Mouse (Mus musculus) midbrain, embryonic 12.5 days (tissue): ENCODE measurements around the gene Crnkl1. TPM values are rescaled to one million over a fixed set of nuclear protein-coding genes. Genes with fewer than 3 reads are reported as not detected.
A peak's percentile ranks its signal among the peaks of the same experiment; 100 is the strongest.
"Not testable (repeated sequence)": the region's sequence is repeated elsewhere in the genome, so short reads cannot be mapped to it uniquely, and the experiment has no call there.

ENCODE experiments used
- ATAC-seq: fragments of 200-750 bp; cut with Nextera tagmentation; 2 replicates; pipeline ENCODE4 v1.8.0; 2017; ENCODE audit warnings: low read depth, moderate TSS enrichment, moderate library complexity; ENCODE audit not compliant: low FRiP score
- H3K27ac ChIP-seq: fragments of 300-500 bp; sonication (generic); replicated peaks from 2 replicates; pipeline ENCODE4 v1.5.1; 2016; ENCODE audit warnings: mild to moderate bottlenecking
- H3K27me3 ChIP-seq: fragments of 300-500 bp; sonication (generic); 2 replicates; pipeline ENCODE4 v1.6.1; 2016; ENCODE audit warnings: mild to moderate bottlenecking
- H3K36me3 ChIP-seq: fragments of 300-500 bp; sonication (generic); 2 replicates; pipeline ENCODE4 v1.6.1; 2016
- H3K4me1 ChIP-seq: fragments of 300-500 bp; sonication (generic); 2 replicates; pipeline ENCODE4 v1.6.1; 2016
- H3K4me2 ChIP-seq: fragments of 300-500 bp; sonication (generic); replicated peaks from 2 replicates; pipeline ENCODE4 v1.6.1; 2016; ENCODE audit warnings: mild to moderate bottlenecking, moderate library complexity
- H3K4me3 ChIP-seq: fragments of 300-500 bp; sonication (generic); 2 replicates; pipeline ENCODE4 v1.5.1; 2016; ENCODE audit warnings: mild to moderate bottlenecking
- H3K9ac ChIP-seq: fragments of 300-500 bp; sonication (generic); replicated peaks from 2 replicates; pipeline ENCODE4 v1.6.1; 2016; ENCODE audit warnings: mild to moderate bottlenecking, moderate library complexity
- H3K9me3 ChIP-seq: fragments of 300-500 bp; sonication (generic); 2 replicates; pipeline ENCODE4 v1.6.1; 2016; ENCODE audit warnings: mild to moderate bottlenecking
- WGBS: fragments of 180-500 bp; shearing (Covaris S2); methylation state at CpG from one replicate; pipeline ENCODE4 v1.1.7; 2016; 5-methylcytosine and 5-hydroxymethylcytosine counted together
- polyA plus RNA-seq: library from polyadenylated mRNA; unstranded; fragments of >200 nt; fragmentation: Nextera tagmentation; extraction: Ambion mirVana; gene quantifications from 2 replicates; pipeline ENCODE4 v1.2.1, GENCODE M21; 2016

Gene Crnkl1
- polyA plus RNA-seq, 1 experiment from 2014 or later = 41.0 TPM

DNA sequence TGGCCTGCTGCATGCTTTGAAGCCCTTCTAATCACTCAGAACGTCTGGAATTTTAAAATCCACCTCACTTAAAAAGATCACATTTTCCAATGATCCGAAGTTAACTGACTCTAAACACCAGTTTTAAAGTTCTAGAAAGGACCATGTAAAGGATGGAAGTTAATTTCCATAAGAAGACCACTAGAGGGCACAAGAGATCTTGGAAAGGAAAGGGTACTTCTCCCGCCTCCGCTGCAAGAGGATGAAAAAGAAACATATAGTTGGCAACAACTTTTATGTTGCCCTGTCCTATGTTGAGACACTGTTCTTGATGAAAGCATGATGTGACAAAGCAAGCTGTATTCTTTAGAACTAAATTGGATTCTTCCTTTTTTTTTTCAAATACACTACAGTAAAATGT lies 22.6 kb upstream of the Crnkl1 start:
- no peak for ATAC-seq
- whole genome bisulfite sequencing = 17% methylated on average over 4 of the region's 4 CpGs

DNA sequence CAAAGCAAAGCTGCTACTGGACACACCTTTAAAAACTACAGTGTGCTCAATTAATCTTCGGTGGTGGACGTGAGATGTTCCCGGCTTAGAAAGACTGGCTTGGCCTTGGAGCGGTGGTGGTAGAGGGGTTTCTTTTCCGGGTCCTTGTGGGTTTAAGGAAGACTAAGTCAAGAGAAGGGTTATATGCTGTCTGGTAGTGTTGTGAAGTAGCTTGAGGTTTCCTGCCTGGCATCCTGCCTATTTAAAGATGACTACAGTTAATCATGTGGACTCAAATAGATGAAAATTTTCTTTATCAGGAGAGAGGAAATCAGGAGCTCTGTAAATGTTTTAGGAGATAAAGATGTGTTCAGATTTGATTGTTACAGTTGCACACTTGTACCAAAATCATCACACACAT lies 21.5 kb upstream of the Crnkl1 start:
- Histone ChIP-seq H3K27ac (no peak overlapping the region), H3K4me3 (no peak overlapping the region), H3K9me3 (no peaks in the 10 kb centered on the region), H3K36me3 (no peaks in the 10 kb centered on the region), H3K9ac (no peak overlapping the region), H3K27me3 (peaks cover 18% of the 10 kb centered on the region), H3K4me1 (peaks cover 9% of the 10 kb centered on the region; the same call in 1 of the 2 replicates), H3K4me2 (no peak overlapping the region)
- WGBS = 47% methylated on average over 5 of the region's 5 CpGs
- no peak for ATAC-seq

More for the DNA sequence above, 22.6 kb upstream of the Crnkl1 start:
- no peaks in the 10 kb centered on the region for H3K9me3 ChIP-seq
- peaks cover 9% of the 10 kb centered on the region; the same call in 1 of the 2 replicates for H3K4me1 ChIP-seq
- no peaks in the 10 kb centered on the region for H3K36me3 ChIP-seq
- no peak overlapping the region for H3K27ac ChIP-seq
- no peak overlapping the region for H3K4me2 ChIP-seq
- H3K4me3 ChIP-seq = no peak overlapping the region
- no peak overlapping the region for H3K9ac ChIP-seq
- H3K27me3 ChIP-seq = peaks cover 16% of the 10 kb centered on the region

DNA sequence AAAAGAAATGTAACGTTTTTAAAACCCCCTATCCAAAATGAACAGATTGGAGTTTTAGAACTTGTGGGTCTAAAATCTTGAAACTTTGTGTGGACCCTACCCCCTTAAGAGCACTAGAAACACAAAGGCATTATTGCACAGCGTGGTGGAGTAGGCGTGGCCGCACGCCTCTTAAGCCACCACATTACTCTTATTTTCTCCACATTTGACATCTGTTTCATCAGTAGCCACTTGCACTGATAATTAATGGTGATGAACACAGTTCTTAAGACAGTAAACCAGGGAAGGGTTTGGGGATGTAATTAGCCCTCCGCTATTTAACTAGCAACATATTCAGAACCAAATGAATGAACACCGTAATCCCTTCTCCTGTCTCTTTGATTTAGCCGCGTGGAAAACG lies 21.0 kb upstream of the Crnkl1 start:
- no peaks in the 10 kb centered on the region for H3K36me3 ChIP-seq
- 46% methylated on average over 10 of the region's 10 CpGs for WGBS
- H3K9ac ChIP-seq = no peak overlapping the region
- no peak overlapping the region for H3K4me2 ChIP-seq
- H3K27me3 ChIP-seq = peaks cover 18% of the 10 kb centered on the region
- ATAC-seq = no peak
- no peaks in the 10 kb centered on the region for H3K9me3 ChIP-seq
- H3K4me3 ChIP-seq = no peak overlapping the region
- H3K4me1 ChIP-seq = peaks cover 9% of the 10 kb centered on the region; the same call in 1 of the 2 replicates
- H3K27ac ChIP-seq = no peak overlapping the region

DNA sequence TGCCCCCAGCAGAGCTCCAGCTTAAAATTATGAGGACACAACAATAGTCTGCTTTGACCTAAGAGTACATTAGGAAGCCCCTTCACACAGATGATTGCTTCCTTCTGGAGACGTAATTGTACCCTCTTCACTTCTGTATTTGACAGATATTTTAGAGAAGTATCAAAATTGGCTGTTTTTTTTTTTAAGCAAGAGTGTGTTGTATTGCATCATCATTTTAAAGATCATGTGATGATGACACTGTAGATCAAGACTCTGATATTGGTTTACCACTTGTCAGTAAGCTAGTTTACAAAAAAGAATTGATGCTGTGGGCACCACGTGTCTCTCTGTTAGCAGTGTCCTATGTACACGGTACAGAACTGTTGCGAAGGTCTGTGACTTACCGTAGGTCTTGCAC lies 17.9 kb upstream of the Crnkl1 start:
- no peaks in the 10 kb centered on the region for H3K36me3 ChIP-seq
- H3K4me1 ChIP-seq = peaks cover 23% of the 10 kb centered on the region
- H3K27me3 ChIP-seq = peaks cover 7% of the 10 kb centered on the region
- no peak for ATAC-seq
- H3K27ac ChIP-seq = no peak overlapping the region
- no peak overlapping the region for H3K4me2 ChIP-seq
- no peak overlapping the region for H3K4me3 ChIP-seq
- 91% methylated on average over 5 of the region's 5 CpGs for WGBS
- H3K9me3 ChIP-seq = no peaks in the 10 kb centered on the region
- no peak overlapping the region for H3K9ac ChIP-seq

DNA sequence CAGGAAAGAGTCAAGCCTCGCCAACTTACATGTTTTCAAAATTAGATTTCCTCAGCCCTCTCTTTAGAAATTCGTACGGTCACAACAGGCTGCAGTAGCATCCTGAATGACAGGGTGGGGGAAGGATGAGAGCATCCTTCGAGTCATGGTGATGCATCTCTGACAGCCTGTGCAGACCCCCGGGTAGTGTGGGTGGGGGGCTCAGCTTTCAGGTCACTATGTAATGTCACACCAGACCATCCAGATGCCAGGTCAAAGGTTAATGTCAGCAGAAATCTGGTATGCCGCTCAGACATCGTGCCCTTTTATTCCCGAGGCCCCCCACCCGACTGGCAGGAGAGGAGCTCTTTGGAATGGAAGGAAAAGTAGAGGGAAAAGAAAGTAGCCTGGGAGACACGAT lies 15.4 kb upstream of the Crnkl1 start:
- WGBS = 23% methylated on average over 10 of the region's 10 CpGs
- H3K4me1 ChIP-seq = peaks cover 23% of the 10 kb centered on the region
- H3K27ac ChIP-seq = no peak overlapping the region
- no peaks in the 10 kb centered on the region for H3K9me3 ChIP-seq
- H3K36me3 ChIP-seq = no peaks in the 10 kb centered on the region
- H3K4me3 ChIP-seq = no peak overlapping the region
- H3K27me3 ChIP-seq = peaks cover 2% of the 10 kb centered on the region
- no peak overlapping the region for H3K9ac ChIP-seq
- no peak overlapping the region for H3K4me2 ChIP-seq
- no peak for ATAC-seq

DNA sequence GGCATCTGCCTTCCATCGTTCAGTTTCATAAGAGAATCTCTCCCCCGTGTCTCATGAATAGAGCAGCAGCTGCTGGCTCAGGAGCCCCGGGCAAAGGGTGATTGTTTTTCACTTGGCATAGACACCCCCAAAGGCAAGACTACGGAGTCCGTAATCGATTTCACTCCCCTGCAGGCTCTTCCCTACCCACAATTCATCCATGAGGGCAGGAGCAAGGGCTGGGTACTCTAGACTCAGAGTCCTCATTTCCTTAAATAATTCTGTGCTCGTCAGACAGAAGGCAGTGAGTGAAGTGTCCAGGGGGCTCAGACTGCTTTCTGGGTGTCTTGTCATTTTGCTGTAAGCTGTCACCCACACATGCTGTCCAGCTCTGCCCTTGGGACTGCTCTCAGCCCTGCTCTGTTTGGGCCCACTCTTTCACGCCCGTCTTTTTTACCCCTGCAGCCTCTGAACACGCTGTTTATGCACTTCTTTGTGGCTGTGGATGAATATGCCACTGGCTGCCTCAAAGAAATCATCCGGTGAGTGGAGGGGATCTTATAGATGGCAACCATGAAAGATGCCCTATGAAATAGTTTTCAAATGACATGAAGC lies 14.8 kb upstream of the Crnkl1 start:
- Histone ChIP-seq H3K4me2 (peak overlapping the region; percentile 19; the same call in 1 of the 2 replicates), H3K27ac (peak overlapping the region; percentile 46; the same call in 1 of the 2 replicates)

DNA sequence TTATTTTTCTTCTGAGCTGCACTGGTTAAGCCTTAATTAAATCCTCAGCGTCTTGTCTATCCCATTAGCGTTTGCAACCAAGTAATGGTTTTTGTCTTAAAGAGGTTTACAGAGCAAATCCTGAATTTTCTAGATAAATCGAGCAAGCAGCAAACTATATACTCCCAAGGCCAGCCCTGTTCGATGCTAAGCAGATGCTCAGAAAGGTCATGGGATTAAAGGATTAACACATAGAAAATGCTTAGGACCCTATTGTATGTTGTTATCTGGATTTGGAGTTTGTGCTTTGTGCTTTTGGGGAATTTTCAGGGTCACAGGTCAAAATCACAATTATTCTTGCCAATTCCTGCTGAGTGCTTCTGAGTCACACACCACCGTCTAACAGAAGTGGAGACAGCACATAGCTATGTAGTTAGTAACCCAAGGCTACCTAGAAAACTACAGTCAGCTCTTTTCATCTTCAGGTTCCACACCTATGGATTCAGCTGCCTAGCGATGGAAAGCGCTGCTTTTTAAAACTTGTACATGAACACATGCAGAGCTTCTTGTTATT lies 13.7 kb upstream of the Crnkl1 start:
- peaks cover 27% of the 10 kb centered on the region for H3K4me1 ChIP-seq
- no peak overlapping the region for H3K9ac ChIP-seq
- H3K9me3 ChIP-seq = no peaks in the 10 kb centered on the region
- no peaks in the 10 kb centered on the region for H3K36me3 ChIP-seq
- 0 out of 2 replicates have a peak overlapping the region, but pooled peaks have one; percentile 22 for H3K27ac ChIP-seq
- WGBS = 41% methylated on average over 7 of the region's 7 CpGs
- no peak overlapping the region for H3K4me3 ChIP-seq
- no peak for ATAC-seq
- H3K4me2 ChIP-seq = no peak overlapping the region
- peaks cover 2% of the 10 kb centered on the region for H3K27me3 ChIP-seq

More for the DNA sequence above, 14.8 kb upstream of the Crnkl1 start:
- Histone ChIP-seq H3K9me3 (no peaks in the 10 kb centered on the region), H3K27me3 (peaks cover 2% of the 10 kb centered on the region), H3K36me3 (no peaks in the 10 kb centered on the region), H3K4me1 (peaks cover 23% of the 10 kb centered on the region), H3K9ac (no peak overlapping the region), H3K4me3 (no peak overlapping the region)
- 24% methylated on average over 11 of the region's 11 CpGs for WGBS
- peak; percentile 59 for ATAC-seq

DNA sequence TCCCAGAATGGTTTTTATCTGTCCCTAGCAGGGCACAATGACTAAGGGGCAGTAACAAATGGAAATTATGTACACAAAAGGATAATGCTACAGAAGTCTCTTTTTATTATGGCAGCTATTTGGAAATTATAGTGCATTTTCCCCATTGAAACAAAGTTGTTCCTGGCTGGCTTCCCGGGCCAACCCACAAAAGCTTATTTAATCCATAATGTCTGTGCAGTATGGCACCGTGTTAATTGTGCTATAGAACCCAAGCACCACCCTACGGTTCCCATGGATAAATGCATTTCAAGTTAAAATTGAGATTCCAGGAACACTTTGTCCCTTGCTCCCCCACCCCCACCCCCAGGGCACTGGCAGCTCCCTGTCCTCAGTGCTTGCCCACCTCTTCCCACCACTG lies 9.5 kb upstream of the Crnkl1 start:
- ATAC-seq = no peak
- Histone ChIP-seq H3K4me3 (no peak overlapping the region), H3K27ac (no peak overlapping the region), H3K27me3 (no peaks in the 10 kb centered on the region), H3K9me3 (no peaks in the 10 kb centered on the region), H3K36me3 (no peaks in the 10 kb centered on the region), H3K4me2 (no peak overlapping the region), H3K9ac (no peak overlapping the region), H3K4me1 (peaks cover 16% of the 10 kb centered on the region)
- 85% methylated on average over 3 of the region's 3 CpGs for WGBS

DNA sequence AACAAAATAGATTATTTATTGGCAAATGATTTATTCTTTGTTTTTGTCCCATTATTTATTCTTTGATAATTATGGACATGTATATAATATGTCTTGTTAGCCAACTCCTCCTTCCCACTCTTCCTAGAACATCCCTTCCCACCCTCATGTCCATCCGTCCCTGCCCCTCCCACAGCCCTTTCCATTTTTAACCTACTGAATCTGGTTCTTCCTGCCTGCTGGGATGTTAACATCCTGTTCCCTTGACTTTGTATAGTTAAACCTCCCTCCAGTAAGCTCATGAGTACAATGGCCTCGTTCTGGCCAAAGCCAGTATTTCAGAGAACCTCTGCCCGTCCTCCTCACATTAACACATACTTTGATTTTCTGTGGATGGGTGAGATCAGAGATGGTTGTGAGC lies 6.6 kb upstream of the Crnkl1 start:
- WGBS = 65% methylated on average over 3 of the region's 3 CpGs
- Histone ChIP-seq H3K36me3 (no peaks in the 10 kb centered on the region), H3K27ac (no peak overlapping the region), H3K9me3 (no peaks in the 10 kb centered on the region), H3K9ac (no peak overlapping the region), H3K4me2 (no peak overlapping the region), H3K27me3 (no peaks in the 10 kb centered on the region), H3K4me1 (peaks cover 7% of the 10 kb centered on the region; the same call in 1 of the 2 replicates), H3K4me3 (no peak overlapping the region)
- no peak for ATAC-seq

DNA sequence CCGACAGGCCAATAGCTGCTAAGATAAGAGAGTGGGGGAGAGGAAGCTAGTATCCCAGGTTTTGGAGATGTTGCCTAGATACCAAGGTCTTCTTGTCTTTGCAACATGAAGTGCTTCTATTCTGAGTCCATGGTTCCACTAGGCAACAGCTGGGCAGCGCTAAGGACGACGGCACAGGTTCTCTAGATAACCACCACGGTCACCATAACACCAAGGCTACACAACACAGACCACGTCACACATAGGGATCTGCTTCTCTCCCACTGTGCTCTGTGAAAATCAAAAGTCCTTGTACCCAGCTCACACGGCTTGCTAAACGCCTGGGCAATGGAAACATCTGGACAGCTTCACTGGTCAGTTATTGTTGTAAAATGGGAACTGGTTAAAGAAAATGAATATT lies 2.2 kb upstream of the Crnkl1 start:
- no peak overlapping the region for H3K4me3 ChIP-seq
- H3K36me3 ChIP-seq = peaks cover 4% of the 10 kb centered on the region
- no peaks in the 10 kb centered on the region for H3K27me3 ChIP-seq
- H3K4me1 ChIP-seq = peaks cover 10% of the 10 kb centered on the region
- H3K4me2 ChIP-seq = no peak overlapping the region
- H3K27ac ChIP-seq = no peak overlapping the region
- 84% methylated on average over 8 of the region's 8 CpGs for whole genome bisulfite sequencing
- H3K9ac ChIP-seq = no peak overlapping the region
- ATAC-seq = no peak
- no peaks in the 10 kb centered on the region for H3K9me3 ChIP-seq

DNA sequence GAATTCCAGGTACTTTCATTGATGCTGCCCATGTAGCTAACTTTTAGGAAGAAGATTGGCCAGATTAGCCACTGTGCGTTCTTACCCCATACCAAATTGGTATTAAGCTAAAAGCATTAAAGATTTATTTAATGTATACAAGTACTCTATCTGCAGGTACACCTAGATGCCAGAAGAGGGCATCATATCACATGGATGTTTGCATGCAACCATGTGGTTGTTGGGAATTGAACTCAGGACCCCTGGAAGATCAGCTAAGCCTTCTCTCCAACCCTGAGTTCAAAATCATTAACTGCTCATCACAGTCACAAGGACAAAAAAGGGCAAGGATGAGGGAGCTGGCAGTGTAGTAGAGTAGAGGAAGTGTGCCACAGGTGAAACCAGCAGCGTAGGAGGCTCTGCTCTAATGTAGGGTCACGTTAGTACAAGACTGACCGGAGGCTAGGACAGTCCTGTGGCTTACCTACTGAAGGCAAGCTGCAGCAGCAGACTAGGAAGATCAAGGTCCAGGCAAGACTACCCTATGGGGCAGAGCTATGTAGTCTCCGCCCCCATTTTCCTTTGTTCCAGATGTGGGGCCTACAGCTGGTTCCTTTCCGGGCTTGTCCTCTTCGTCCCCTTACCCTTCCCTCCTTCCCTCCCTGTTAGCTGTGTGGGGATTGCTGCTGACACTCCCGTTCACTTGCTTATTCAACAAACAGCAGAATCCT lies 13.7 kb downstream of the Crnkl1 start:
- no peak overlapping the region for H3K27ac ChIP-seq
- peaks cover 84% of the 10 kb centered on the region for H3K36me3 ChIP-seq
- no peak overlapping the region for H3K4me2 ChIP-seq
- H3K4me1 ChIP-seq = no peaks in the 10 kb centered on the region
- no peak for ATAC-seq
- no peak overlapping the region for H3K4me3 ChIP-seq
- WGBS = 91% methylated on average over 8 of the region's 8 CpGs
- no peaks in the 10 kb centered on the region for H3K9me3 ChIP-seq
- no peak overlapping the region for H3K9ac ChIP-seq
- no peaks in the 10 kb centered on the region for H3K27me3 ChIP-seq

DNA sequence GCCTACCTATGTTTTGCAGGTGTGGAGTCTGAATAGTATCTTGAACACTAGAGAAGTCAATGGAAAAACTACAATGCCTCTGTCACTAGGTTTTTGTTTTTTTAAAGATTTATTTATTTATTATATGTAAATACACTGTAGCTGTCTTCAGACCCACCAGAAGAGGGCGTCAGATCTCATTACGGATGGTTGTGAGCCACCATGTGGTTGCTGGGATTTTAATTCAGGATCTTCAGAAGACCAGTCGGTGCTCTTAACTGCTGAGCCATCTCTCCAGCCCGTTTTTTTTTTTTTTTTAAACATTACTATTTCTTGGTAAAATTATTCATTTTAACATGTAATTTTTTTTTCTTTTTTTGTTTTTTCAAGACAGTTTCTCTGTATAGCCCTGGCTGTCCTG lies 28.9 kb downstream of the Crnkl1 start:
- not testable (repeated sequence) for H3K4me3 ChIP-seq, H3K9me3 ChIP-seq, H3K4me2 ChIP-seq, H3K27ac ChIP-seq, H3K9ac ChIP-seq, H3K27me3 ChIP-seq, ATAC-seq
- Histone ChIP-seq H3K36me3 (peaks cover 27% of the 10 kb centered on the region), H3K4me1 (peaks cover 13% of the 10 kb centered on the region)
- WGBS = 47% methylated on average over 4 of the region's 4 CpGs
